Mouse (Mus musculus) liver, postnatal 0 days (tissue): ENCODE measurements around the gene Fam129c.

Source experiments
- CTCF ChIP-seq: sonication (generic); IDR thresholded peaks from 2 replicates; pipeline ENCODE4 v1.5.1; 2016; ENCODE audit warnings: antibody characterized with exemption, low read depth
- EP300 ChIP-seq: IDR thresholded peaks from 2 replicates; pipeline ENCODE4 v1.6.1; 2016; ENCODE audit warnings: antibody characterized with exemption, low read depth, mild to moderate bottlenecking

DNA sequence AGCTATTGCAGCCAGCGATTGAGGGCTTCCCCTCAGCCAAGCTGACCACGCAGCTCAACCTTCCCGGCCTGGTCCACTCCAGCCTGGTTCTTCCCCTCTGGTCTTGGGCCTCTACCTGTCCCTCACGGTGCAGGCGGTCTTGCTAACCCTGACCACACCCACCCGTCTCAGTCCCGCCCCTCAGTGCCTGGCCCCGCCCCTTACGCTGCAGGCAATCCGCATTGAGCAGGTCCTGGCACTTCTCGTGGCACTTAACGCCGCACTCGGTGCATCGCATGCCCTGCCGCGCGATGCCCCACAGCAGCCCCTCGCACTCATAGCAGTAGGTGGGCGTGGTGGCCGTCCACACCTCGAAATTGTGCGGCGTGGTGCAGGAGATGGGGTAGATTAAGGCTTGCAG lies 57.2 kb downstream of the Fam129c start:
- TF ChIP-seq CTCF (no peak), EP300 (no peak)
